Mouse (Mus musculus): ENCODE measurements at regions not wholly inside any gene's neighbourhood (a gene's known extent, or its start where the extent isn't known, plus 50 kb on each side); places are given as distances from the start of the nearest gene placed in this dataset.

- Histone ChIP-seq H3K9ac (no peak overlapping the region), H3K9me3 (no peaks in the 10 kb centered on the region), H3K36me3 (no peaks in the 10 kb centered on the region), H3K4me2 (replicated peaks) (0 out of 2 replicates have a peak overlapping the region, but pooled peaks have one; percentile 5), H3K4me1 (peaks cover 25% of the 10 kb centered on the region), H3K27me3 (no peaks in the 10 kb centered on the region), H3K4me3 (no peak overlapping the region), H3K27ac (peak overlapping the region; percentile 29)
- WGBS: 31% methylated on average over 5 of the region's 5 CpGs
- peak; percentile 74 for ATAC-seq (ENCODE audit: low FRiP score, low read depth)
These were observed 334.5 kb upstream of the Trib2 start for GRCm38 (mm10) chr12:16151170-16151702.

DNA sequence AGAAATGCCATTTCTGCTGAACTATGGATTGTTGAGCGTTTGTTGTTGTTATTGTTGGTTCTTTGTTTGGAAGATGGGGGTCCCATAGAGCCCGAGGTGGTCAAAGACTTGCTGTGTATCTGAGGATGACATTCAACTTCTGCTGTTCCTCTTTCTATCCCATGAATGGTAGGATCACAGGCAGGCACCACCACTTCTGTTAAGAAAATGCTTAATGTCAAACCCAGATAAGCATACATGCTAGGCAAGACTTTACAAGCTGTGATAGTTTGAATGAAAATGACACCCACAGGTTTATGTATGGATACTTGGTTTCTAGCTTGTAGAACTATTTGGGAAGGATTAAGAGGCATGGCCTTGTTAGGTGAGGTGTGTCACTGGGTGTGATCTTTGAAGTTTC, 330.2 kb upstream of the Trib2 start:
- Histone ChIP-seq H3K9ac (no peak overlapping the region), H3K9me3 (no peaks in the 10 kb centered on the region), H3K4me3 (no peak overlapping the region), H3K27me3 (no peaks in the 10 kb centered on the region), H3K27ac (no peak overlapping the region), H3K36me3 (no peaks in the 10 kb centered on the region), H3K4me1 (peaks cover 14% of the 10 kb centered on the region; the same call in 1 of the 2 replicates), H3K4me2 (replicated peaks) (no peak overlapping the region)
- ATAC-seq (ENCODE audit: low FRiP score, low read depth): no peak
- WGBS: 82% methylated on average over 2 of the region's 2 CpGs

DNA sequence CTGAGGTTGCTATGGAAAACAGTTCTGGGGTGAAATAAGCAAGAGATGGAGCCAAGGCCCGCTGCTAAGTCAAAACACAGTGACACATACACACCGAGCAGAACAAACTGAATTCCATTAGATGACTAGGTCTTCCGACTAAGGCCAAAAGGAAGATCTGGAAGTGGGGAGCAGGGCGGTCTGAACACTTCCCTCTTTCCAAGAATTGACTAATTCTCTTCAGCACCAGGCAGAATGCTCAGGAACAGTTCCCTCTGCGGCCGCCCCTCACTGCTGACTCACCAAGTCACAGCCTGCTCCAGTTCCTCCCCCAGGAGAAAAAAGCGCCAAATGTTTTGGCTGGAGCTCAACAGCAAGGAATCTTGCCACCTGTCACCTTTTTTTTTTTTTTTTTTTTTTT, 328.9 kb upstream of the Trib2 start:
- 0 out of 2 replicates have a peak, but pooled peaks cover 5% of the 10 kb centered on the region for H3K4me1 ChIP-seq
- H3K4me2 ChIP-seq (replicated peaks): no peak overlapping the region
- no peak overlapping the region for H3K4me3 ChIP-seq
- H3K36me3 ChIP-seq: no peaks in the 10 kb centered on the region
- no peak for ATAC-seq (ENCODE audit: low FRiP score, low read depth)
- no peak overlapping the region for H3K27ac ChIP-seq
- H3K9ac ChIP-seq: no peak overlapping the region
- H3K9me3 ChIP-seq: no peaks in the 10 kb centered on the region
- 78% methylated on average over 7 of the region's 7 CpGs for WGBS
- no peaks in the 10 kb centered on the region for H3K27me3 ChIP-seq

DNA sequence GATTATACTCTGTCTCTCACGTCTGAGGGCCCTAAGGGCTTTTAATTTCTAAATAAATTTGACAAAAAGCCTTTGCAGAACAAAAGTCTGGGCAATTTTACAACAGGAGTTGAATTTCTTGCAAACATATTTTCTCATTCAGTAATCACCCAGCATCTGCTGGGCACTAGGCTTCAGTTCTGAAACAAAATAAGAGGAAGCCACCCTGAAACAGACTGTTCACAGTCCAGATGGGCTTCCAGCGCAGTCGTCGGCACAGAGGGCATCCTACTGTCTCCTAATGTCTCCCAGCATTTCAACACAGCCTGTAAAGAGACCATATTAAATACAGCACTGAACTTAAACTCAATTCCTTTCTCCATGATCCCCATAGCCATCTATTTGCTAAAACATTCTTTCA, 324.5 kb upstream of the Trib2 start:
- no peak overlapping the region for H3K9ac ChIP-seq
- no peak overlapping the region for H3K4me3 ChIP-seq
- no peak for ATAC-seq (ENCODE audit: low FRiP score, low read depth)
- whole genome bisulfite sequencing: 66% methylated on average over 4 of the region's 4 CpGs
- H3K27me3 ChIP-seq: no peaks in the 10 kb centered on the region
- no peaks in the 10 kb centered on the region for H3K9me3 ChIP-seq
- H3K4me1 ChIP-seq: 0 out of 2 replicates have a peak, but pooled peaks cover 3% of the 10 kb centered on the region
- H3K36me3 ChIP-seq: no peaks in the 10 kb centered on the region
- no peak overlapping the region for H3K27ac ChIP-seq
- H3K4me2 ChIP-seq (replicated peaks): no peak overlapping the region

DNA sequence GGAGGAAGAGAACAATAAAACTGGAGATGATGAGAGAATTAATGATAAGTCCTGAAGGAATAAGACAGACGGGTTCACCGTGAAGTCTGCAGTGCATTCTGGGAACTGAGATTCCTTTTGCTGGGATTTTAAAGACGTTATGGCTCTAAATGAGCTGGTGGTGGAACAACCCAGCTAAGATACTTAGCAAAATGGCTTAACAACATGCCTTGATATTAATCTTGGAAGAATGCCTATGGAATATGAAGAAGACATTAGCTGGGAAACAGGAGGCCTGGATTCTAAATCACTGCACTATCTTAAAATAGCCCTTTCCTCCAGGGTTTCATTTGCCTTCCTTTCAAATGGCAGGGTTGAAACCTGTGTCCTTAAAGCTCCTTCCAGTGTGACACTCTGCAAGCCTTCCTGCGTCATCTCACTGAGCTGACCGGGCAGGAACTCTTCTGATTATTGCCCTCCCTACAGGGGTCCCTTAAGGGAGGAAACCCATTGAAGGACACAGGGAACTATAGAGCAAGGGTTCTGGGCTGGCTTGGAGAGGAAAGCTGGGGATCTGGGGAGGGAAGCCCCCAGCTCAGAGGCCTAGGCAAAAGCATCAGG, 323.9 kb upstream of the Trib2 start:
- H3K27me3 ChIP-seq: no peaks in the 10 kb centered on the region
- WGBS: 61% methylated on average over 5 of the region's 5 CpGs
- H3K4me3 ChIP-seq: no peak overlapping the region
- no peaks in the 10 kb centered on the region for H3K36me3 ChIP-seq
- no peak overlapping the region for H3K9ac ChIP-seq
- H3K27ac ChIP-seq: no peak overlapping the region
- 0 out of 2 replicates have a peak, but pooled peaks cover 3% of the 10 kb centered on the region for H3K4me1 ChIP-seq
- peak; percentile 8; the same call in 1 of the 2 replicates for ATAC-seq (ENCODE audit: low FRiP score, low read depth)
- no peak overlapping the region for H3K4me2 ChIP-seq (replicated peaks)
- H3K9me3 ChIP-seq: no peaks in the 10 kb centered on the region

DNA sequence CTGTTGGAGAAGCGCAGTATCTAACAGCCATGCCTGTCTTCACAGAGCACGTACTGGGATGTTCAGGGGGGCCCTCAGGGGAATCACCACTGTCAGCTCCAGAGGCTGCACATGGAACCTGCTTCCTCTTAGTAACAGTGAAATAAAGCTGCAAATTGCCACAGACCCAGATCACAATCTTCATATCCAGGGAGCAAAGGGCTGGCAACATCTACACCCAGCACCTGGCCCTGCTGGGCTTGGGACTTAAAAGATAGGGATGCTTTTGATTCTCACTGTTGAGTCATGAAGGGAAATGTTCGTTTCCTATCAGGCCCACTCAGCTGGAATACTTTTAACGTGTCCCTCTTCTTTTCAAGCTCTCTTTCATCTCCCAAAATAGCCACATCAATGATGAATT, 322.4 kb upstream of the Trib2 start:
- H3K4me2 ChIP-seq (replicated peaks): no peak overlapping the region
- H3K9ac ChIP-seq: no peak overlapping the region
- ATAC-seq (ENCODE audit: low FRiP score, low read depth): no peak
- no peaks in the 10 kb centered on the region for H3K9me3 ChIP-seq
- no peaks in the 10 kb centered on the region for H3K36me3 ChIP-seq
- no peaks in the 10 kb centered on the region for H3K27me3 ChIP-seq
- H3K27ac ChIP-seq: no peak overlapping the region
- 0 out of 2 replicates have a peak, but pooled peaks cover 3% of the 10 kb centered on the region for H3K4me1 ChIP-seq
- H3K4me3 ChIP-seq: no peak overlapping the region
- 67% methylated on average over 4 of the region's 4 CpGs for WGBS

- H3K4me2 ChIP-seq (replicated peaks): no peak overlapping the region
- 78% methylated on average over 3 of the region's 3 CpGs for WGBS
These were observed 321.1 kb upstream of the Trib2 start for GRCm38 (mm10) chr12:16137801-16138200.

GRCm38 (mm10) chr12:16136214-16136671, 319.5 kb upstream of the Trib2 start:
- Histone ChIP-seq H3K27me3 (no peaks in the 10 kb centered on the region), H3K36me3 (no peaks in the 10 kb centered on the region), H3K27ac (no peak overlapping the region), H3K4me1 (0 out of 2 replicates have a peak, but pooled peaks cover 3% of the 10 kb centered on the region), H3K9me3 (no peaks in the 10 kb centered on the region), H3K4me2 (replicated peaks) (no peak overlapping the region), H3K9ac (no peak overlapping the region), H3K4me3 (no peak overlapping the region)
- no peak for ATAC-seq (ENCODE audit: low FRiP score, low read depth)
- WGBS: 40% methylated on average over 5 of the region's 5 CpGs

More at GRCm38 (mm10) chr12:16137801-16138200, 321.1 kb upstream of the Trib2 start:
- Histone ChIP-seq H3K36me3 (no peaks in the 10 kb centered on the region), H3K27ac (no peak overlapping the region), H3K9me3 (no peaks in the 10 kb centered on the region), H3K27me3 (no peaks in the 10 kb centered on the region), H3K9ac (no peak overlapping the region), H3K4me1 (0 out of 2 replicates have a peak, but pooled peaks cover 3% of the 10 kb centered on the region), H3K4me3 (no peak overlapping the region)
- ATAC-seq (ENCODE audit: low FRiP score, low read depth): no peak

DNA sequence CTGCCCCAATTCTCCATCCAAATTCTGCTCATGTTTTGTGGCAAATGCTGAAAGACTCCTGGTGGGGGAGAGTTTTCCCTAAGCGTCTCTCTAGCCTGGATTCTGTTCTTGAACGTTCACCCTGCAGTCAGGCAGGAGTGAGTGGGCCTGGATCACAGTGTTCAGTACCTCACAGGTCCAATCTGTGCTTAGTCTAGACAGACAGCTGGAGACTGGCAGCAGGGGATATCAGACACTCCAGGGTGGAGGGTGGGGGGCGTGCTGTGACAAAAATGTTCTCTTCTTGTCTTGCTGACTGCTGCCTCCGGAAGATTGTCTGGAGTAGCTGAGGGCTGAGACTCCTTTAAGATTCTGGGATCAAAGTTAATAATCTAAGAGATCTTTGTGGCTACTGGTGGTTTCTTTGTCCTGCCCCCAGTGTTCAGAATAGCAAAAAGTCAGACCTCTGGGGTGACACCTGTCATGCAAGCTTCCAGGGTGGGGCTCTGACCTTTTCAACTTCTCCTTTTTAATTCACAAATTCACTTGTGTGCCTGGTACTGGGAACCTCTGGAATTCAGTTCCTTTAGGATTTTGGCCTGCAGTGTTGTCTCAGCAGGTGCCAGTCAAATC, 319.0 kb upstream of the Trib2 start:
- 52% methylated on average over 4 of the region's 4 CpGs for WGBS
- Histone ChIP-seq H3K27me3 (no peaks in the 10 kb centered on the region), H3K36me3 (no peaks in the 10 kb centered on the region), H3K9me3 (no peaks in the 10 kb centered on the region), H3K4me3 (no peak overlapping the region), H3K4me2 (replicated peaks) (no peak overlapping the region), H3K9ac (no peak overlapping the region), H3K4me1 (0 out of 2 replicates have a peak, but pooled peaks cover under 1% of the 10 kb centered on the region), H3K27ac (no peak overlapping the region)
- ATAC-seq (ENCODE audit: low FRiP score, low read depth): no peak

DNA sequence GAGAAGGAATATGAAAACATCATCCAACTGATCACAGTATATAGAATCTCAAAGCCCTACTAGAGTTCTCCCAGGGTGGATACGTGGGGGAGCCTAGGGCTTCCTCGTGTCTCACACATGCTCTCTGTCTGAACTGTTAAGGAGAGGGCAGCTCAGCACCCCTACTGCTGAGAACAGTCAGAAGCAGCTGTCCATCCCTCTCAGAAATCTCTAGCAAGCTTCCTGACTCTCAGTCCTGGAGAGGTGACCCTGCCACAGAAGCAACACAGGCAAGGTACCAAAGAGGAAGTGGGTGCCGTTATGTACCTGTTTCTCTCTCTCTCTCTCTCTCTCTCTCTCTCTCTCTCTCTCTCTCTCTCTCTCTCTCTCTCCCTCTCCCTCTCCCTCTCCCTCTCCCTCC, 317.7 kb upstream of the Trib2 start:
- ATAC-seq (ENCODE audit: low FRiP score, low read depth): no peak
- Histone ChIP-seq H3K27me3 (no peaks in the 10 kb centered on the region), H3K27ac (no peak overlapping the region), H3K4me3 (no peak overlapping the region), H3K36me3 (no peaks in the 10 kb centered on the region), H3K4me2 (replicated peaks) (no peak overlapping the region), H3K4me1 (no peaks in the 10 kb centered on the region), H3K9me3 (no peaks in the 10 kb centered on the region), H3K9ac (no peak overlapping the region)
- 76% methylated on average over 3 of the region's 3 CpGs for WGBS

- Histone ChIP-seq H3K4me1 (no peaks in the 10 kb centered on the region), H3K4me3 (no peak overlapping the region), H3K27me3 (no peaks in the 10 kb centered on the region), H3K9me3 (no peaks in the 10 kb centered on the region), H3K4me2 (replicated peaks) (no peak overlapping the region), H3K9ac (no peak overlapping the region), H3K27ac (no peak overlapping the region), H3K36me3 (no peaks in the 10 kb centered on the region)
- no peak for ATAC-seq (ENCODE audit: low FRiP score, low read depth)
- WGBS: 83% methylated on average over 3 of the region's 3 CpGs
These were observed 316.5 kb upstream of the Trib2 start for GRCm38 (mm10) chr12:16133253-16133652.

DNA sequence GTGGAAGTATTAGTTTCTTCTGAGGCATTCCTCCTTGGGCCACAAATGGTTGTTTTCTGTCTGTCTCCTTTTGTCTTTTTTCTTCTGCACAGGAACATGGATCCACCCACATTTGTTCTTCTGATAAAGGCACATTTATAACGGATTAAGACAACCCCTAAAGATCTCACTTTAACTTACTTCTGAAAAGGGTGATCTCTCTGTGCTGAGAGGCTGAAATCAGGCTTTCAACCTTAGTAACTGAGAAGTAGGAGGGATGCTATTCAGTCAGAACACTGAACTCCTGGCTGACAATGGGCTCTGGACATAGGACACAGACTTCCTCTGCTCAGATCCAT, 315.0 kb upstream of the Trib2 start:
- H3K27ac ChIP-seq: no peak overlapping the region
- H3K27me3 ChIP-seq: no peaks in the 10 kb centered on the region
- no peak overlapping the region for H3K4me2 ChIP-seq (replicated peaks)
- H3K4me1 ChIP-seq: no peaks in the 10 kb centered on the region
- ATAC-seq (ENCODE audit: low FRiP score, low read depth): no peak
- 72% methylated on average over 1 of the region's 1 CpGs for WGBS
- no peaks in the 10 kb centered on the region for H3K9me3 ChIP-seq
- H3K36me3 ChIP-seq: no peaks in the 10 kb centered on the region
- no peak overlapping the region for H3K9ac ChIP-seq
- no peak overlapping the region for H3K4me3 ChIP-seq

All from limb, embryonic 13.5 days (tissue).